Mouse (Mus musculus): ENCODE data around the gene Tmem95. TPM values are rescaled to one million over a fixed set of nuclear protein-coding genes. Genes with fewer than 3 reads are reported as not detected.

Tmem95 gene
- polyA plus RNA-seq, 1 experiment from 2014 or later: not detected

DNA sequence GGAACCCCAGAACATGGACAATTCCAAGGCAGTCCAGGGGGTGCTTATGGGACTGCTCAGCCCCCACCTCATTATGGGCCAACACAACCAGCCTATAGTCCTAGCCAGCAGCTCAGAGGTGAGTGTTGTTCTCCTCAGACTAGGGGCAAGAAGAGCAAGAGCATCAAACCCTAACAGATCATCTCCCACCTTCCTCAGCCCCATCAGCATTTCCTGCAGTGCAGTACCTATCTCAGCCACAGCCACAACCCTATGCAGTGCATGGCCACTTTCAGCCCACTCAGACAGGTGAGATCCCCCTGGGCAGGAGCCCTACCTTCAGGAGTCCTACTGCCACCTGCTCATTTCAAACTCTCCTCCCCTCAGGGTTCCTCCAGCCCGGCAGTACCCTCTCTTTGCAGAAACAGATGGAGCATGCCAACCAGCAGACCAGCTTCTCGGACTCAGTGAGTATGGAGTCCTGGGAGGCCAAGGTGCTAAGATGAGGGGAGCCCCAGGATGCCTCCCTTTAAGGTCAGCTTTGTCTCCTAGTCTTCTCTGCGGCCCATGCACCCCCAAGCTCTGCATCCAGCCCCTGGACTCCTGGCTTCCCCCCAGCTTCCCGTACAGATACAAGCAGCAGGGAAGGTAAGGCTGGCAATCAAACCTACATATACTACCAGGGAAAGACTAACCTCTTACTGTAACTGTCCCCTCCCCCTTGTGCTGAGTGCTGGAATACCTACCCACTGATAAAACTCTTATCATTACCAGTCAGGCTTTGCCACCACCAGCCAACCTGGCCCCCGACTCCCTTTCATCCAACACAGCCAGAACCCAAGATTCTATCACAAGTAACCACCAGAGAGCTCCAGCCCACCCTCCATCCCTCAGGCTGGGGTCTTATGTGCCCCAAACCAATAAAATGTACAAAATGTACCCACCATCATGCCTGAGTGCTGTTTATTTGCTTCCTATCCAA is 38.1 kb upstream of the Tmem95 start:
- peak; percentile 76 for DNase-seq (ENCODE audit: low spot score)
- Histone ChIP-seq H3K36me3 (peaks cover 75% of the 10 kb centered on the region), H3K27ac (peak overlapping the region; percentile 31)

DNA sequence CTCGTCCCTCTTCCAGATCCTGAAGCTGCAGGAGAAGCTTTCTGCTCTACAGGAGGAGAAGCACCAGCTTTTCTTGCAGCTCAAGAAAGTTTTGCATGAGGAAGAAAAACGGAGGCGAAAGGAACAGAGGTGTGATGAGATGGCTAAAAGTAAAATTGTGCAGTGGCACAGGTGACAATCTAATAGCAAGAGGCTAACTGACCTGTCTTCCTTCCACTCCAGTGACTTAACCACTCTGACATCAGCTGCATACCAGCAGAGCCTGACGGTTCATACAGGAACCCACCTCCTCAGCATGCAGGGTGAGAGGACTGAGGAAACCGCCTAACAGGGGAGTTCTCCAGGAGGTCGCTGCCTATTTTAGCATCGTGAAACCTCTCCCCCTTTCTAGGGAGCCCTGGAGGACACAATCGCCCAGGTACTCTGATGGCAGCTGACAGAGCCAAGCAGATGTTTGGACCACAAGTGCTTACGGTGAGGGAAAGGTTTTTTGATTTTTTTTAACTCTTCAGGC is 37.2 kb upstream of the Tmem95 start:
- Histone ChIP-seq H3K36me3 (peaks cover 85% of the 10 kb centered on the region), H3K4me3 (peak overlapping the region; percentile 91), H3K9me3 (no peaks in the 10 kb centered on the region), H3K27me3 (ENCODE audit: insufficient read depth, poor library complexity, severe bottlenecking) (no peaks in the 10 kb centered on the region), H3K27ac (peak overlapping the region; percentile 97), H3K4me1 (peaks cover 55% of the 10 kb centered on the region)
- 37% methylated on average over 9 of the region's 9 CpGs for WGBS
- DNase-seq (ENCODE audit: low spot score): peak; percentile 74

More for the DNA sequence above, 38.1 kb upstream of the Tmem95 start:
- Histone ChIP-seq H3K4me3 (peak overlapping the region; percentile 91), H3K9me3 (no peaks in the 10 kb centered on the region), H3K27me3 (ENCODE audit: insufficient read depth, poor library complexity, severe bottlenecking) (no peaks in the 10 kb centered on the region), H3K4me1 (peaks cover 55% of the 10 kb centered on the region)
- 62% methylated on average over 5 of the region's 5 CpGs for WGBS

DNA sequence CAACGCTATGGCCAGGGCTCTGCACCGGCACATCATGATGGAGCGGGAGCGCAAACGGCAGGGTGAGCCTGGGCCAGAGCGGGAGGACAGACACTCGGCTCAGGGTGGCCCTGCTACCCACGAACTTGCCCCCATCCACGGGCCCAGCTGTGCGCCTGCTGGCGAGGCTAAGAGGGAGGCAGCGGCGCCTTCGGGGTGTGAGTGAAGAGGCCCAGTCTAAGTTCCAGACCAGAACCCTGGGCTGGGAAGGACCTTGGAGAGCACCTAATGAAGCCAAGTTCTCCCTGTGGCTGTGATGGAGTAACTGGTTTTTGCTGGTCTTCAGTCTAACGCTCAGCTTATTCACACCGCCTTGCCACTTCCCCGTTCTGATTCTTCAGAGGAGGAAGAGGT is 36.5 kb upstream of the Tmem95 start:
- WGBS: 2% methylated on average over 17 of the region's 17 CpGs
- no peaks in the 10 kb centered on the region for H3K27me3 ChIP-seq (ENCODE audit: insufficient read depth, poor library complexity, severe bottlenecking)
- peak overlapping the region; percentile 91 for H3K4me3 ChIP-seq
- peak overlapping the region; percentile 97 for H3K27ac ChIP-seq
- no peaks in the 10 kb centered on the region for H3K9me3 ChIP-seq
- peak; percentile 81 for DNase-seq (ENCODE audit: low spot score)
- peaks cover 51% of the 10 kb centered on the region for H3K4me1 ChIP-seq
- H3K36me3 ChIP-seq: peaks cover 88% of the 10 kb centered on the region

DNA sequence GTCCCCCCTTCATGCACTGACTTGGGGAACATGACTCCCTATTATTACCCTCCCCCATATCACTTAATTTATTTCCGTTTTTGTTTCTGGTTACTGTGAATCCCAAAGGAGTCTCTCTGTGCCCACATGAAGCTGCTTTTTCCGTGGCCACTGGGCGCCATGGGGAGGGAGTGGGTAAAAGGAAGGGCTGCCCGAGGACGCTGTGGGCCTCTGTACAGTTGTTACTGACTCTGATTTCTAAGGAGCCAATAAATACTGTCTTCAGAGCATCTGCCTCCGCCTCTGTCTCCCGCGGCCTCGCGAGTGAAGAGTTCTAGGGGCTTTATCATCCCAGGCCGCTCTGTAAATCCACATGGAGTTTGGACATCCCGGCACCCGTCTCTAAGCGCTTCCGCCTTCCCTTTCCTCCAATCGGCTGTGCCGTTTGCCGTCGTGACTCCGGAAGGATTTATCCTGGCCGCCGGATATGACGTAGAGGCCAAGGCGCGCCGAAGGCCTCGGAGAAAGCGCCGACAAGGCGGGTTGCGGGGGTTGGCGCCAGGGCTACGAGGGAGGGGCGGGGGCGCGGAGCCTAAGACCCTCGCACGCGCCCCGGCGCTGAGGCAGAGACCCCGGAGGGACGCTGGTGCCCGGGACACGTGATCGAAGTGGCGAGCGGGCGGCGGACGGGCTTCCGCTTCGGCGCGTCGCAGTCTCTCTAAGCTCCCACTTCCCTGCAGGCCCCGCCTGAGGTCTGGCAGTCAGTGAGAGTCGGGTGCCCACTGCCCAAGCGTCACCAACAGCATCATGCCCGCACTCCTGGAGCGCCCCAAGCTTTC is 35.9 kb upstream of the Tmem95 start, which contains the start of gene Gps2:
Gps2 (plus strand) TSS at position 335 of the 818 bp plus-strand sequence.
- peaks cover 88% of the 10 kb centered on the region for H3K36me3 ChIP-seq
- peak within 1 kb of the TSS; percentile 97 for H3K27ac ChIP-seq
- H3K9me3 ChIP-seq: no peaks in the 10 kb centered on the region
- peak within 1 kb of the TSS; percentile 91 for H3K4me3 ChIP-seq
- peaks cover 45% of the 10 kb centered on the region for H3K4me1 ChIP-seq
- H3K27me3 ChIP-seq (ENCODE audit: insufficient read depth, poor library complexity, severe bottlenecking): no peaks in the 10 kb centered on the region
- WGBS: 1% methylated on average over 61 of the region's 61 CpGs
- DNase-seq (ENCODE audit: low spot score): peak; percentile 96

DNA sequence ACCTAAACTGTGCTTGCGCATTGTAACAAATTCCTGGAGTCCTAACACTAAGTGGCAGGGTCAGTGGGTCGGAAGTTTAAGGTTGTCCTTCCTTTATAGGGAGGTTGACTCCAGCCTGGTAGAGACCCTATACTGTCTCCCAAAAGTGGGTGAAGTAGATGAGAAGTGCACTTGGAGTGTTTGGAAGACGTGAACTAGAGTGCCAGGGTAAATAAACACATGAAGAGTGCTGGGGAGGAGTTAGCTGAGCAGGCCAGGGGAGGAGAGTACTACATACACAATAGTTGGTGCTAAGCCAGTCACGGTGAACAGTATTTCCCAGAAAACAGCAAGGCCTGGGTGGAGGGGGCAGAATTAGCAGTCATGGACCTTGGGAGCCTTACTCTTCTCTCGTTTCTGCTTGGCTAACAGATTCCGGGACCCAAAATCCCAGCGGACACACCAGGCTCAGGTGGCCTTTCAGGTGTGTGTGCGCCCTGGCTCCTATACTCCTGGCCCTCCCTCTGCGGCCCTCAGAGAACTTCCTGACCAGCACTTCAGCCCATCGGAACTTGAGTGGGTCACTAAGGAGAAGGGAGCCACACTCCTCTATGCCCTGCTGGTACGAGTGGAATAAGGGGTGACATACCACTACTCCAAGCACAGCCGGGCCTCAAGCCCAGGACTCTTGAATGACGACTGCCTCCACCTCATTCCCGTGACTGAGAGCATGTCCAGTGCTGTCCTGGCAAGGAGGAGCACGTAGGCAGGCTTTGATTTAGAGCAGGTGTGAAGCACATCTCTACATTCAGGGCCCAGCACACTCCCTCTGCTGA is 35.1 kb upstream of the Tmem95 start:
- peaks cover 42% of the 10 kb centered on the region for H3K4me1 ChIP-seq
- H3K4me3 ChIP-seq: peak overlapping the region; percentile 91
- 79% methylated on average over 15 of the region's 15 CpGs for WGBS
- H3K27me3 ChIP-seq (ENCODE audit: insufficient read depth, poor library complexity, severe bottlenecking): no peaks in the 10 kb centered on the region
- peaks cover 88% of the 10 kb centered on the region for H3K36me3 ChIP-seq
- DNase-seq (ENCODE audit: low spot score): no peak
- H3K9me3 ChIP-seq: no peaks in the 10 kb centered on the region
- H3K27ac ChIP-seq: peak overlapping the region; percentile 97

DNA sequence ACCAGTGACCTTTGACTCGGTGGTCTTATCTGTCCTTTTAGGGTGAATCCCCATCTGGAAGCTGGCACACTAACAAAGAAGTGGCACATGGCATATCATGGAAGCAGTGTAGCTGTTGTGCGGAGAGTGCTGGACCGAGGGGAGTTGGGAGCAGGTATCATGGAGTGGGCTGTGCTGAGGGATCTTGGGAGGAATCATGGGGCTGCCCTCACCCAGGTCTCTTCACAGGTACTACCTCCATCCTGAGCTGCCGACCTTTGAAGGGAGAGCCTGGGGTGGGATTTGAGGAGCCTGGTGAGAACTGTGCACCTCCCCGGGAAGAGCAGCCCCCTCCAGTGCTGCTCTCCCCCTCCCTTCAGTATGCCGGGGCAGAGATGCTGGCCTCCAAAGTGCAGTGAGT is 33.9 kb upstream of the Tmem95 start:
- H3K27me3 ChIP-seq (ENCODE audit: insufficient read depth, poor library complexity, severe bottlenecking): no peaks in the 10 kb centered on the region
- H3K4me3 ChIP-seq: no peak overlapping the region
- H3K27ac ChIP-seq: no peak overlapping the region
- peak; percentile 63 for DNase-seq (ENCODE audit: low spot score)
- H3K36me3 ChIP-seq: peaks cover 88% of the 10 kb centered on the region
- 88% methylated on average over 6 of the region's 6 CpGs for WGBS
- no peaks in the 10 kb centered on the region for H3K9me3 ChIP-seq
- peaks cover 35% of the 10 kb centered on the region for H3K4me1 ChIP-seq

DNA sequence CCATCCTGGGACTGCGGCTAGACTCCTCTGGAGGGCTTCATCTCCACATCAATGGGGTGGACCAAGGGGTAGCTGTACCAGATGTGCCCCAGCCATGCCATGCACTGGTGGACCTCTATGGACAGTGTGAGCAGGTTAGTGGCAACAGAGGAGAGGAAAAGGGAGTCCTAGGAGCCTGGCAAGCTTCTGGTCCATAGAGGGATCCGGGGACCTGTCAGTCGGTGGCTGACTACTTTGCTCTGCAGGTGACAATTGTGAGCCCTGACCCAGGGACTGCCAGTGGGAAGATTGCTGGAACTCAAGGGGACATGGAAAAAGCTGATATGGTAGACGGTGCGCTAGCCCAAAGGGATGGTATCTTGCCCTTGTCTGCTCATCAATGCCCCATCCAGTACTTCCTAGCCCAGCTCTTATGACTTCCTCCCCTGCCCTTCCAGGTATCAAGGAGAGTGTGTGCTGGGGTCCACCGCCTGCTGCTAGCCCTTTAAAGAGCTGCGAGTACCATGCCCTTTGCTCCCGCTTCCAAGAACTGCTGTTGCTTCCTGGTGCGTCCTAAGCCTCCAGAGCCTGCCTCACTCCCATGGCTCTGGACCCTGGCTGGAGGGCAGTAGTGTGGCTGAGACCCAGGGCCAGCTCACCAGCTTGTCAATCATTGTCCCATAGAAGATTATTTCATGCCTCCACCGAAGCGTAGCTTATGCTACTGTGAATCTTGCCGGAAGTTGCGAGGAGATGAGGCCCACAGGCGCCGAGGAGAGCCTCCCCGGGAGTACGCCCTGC is 33.2 kb upstream of the Tmem95 start:
- Histone ChIP-seq H3K4me1 (peaks cover 28% of the 10 kb centered on the region), H3K9me3 (no peaks in the 10 kb centered on the region), H3K27ac (no peak overlapping the region), H3K36me3 (peaks cover 88% of the 10 kb centered on the region), H3K4me3 (no peak overlapping the region), H3K27me3 (ENCODE audit: insufficient read depth, poor library complexity, severe bottlenecking) (no peaks in the 10 kb centered on the region)
- DNase-seq (ENCODE audit: low spot score): peak; percentile 73
- 92% methylated on average over 17 of the region's 17 CpGs for whole genome bisulfite sequencing

DNA sequence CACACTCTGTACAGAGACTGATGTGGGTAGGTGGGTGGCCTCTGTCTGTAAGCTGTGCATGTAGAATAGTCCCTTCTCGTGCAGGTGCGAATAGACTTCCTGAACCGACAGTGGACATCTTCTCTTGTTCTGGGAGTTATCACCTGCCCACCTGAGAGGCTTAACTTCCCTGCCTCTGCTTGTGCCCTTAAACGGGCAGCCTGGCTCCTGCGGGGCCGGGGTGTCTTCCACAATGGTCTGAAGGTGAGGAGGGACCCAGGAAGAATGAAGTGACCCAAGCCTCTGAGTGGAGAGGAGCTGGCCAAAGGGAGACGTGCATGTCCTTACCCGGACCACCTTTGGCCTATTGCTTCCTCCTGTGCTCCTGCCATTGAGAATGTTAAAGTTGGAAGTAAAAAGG is 32.4 kb upstream of the Tmem95 start:
- peak; percentile 61 for DNase-seq (ENCODE audit: low spot score)
- Histone ChIP-seq H3K27ac (no peak overlapping the region), H3K36me3 (peaks cover 88% of the 10 kb centered on the region), H3K27me3 (ENCODE audit: insufficient read depth, poor library complexity, severe bottlenecking) (no peaks in the 10 kb centered on the region), H3K9me3 (no peaks in the 10 kb centered on the region), H3K4me1 (peaks cover 20% of the 10 kb centered on the region), H3K4me3 (no peak overlapping the region)
- 90% methylated on average over 8 of the region's 8 CpGs for WGBS

DNA sequence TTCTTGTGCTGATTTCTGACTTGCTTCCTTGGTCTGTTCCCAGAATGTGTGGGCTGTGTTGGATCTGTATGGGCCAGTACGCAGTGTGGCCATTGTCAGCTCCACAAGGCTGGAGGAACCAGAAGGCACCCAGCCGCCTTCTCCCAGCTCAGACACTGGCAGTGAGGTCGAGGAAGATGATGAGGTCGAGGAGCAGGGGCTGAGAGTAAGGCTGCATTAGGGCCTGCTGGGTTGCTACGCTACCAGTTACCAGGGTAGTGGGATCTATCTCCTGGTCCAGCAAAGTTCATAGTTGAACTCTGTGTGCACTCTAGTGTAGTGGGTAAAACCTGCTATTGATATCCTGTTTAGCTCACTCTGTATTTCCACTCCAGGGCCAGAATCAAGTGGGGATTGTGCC is 31.4 kb upstream of the Tmem95 start:
- Histone ChIP-seq H3K27ac (no peak overlapping the region), H3K36me3 (peaks cover 93% of the 10 kb centered on the region)
- WGBS: 82% methylated on average over 5 of the region's 5 CpGs

DNA sequence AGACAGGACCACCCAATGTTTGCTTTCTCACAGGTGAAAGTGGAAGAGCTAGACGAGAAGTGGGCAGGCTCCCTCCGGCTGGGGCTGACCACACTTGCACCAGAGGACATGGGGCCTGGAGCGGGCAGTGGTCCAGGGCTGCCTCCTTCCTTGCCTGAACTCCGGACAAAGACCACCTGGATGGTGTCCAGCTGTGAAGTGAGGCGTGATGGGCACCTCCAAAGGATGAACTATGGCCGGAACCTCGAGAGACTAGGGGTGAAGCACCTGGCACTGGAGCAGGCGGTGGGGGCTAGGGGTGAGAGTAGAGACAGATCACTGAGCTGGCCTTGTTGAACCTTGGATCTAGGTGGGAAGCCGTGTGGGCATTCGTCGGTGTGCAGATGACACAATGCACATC is 30.8 kb upstream of the Tmem95 start:
- H3K4me3 ChIP-seq: no peak overlapping the region
- whole genome bisulfite sequencing: 90% methylated on average over 11 of the region's 11 CpGs
- no peak overlapping the region for H3K27ac ChIP-seq
- H3K4me1 ChIP-seq: peaks cover 8% of the 10 kb centered on the region
- no peaks in the 10 kb centered on the region for H3K9me3 ChIP-seq
- no peak for DNase-seq (ENCODE audit: low spot score)
- H3K36me3 ChIP-seq: peaks cover 98% of the 10 kb centered on the region
- H3K27me3 ChIP-seq (ENCODE audit: insufficient read depth, poor library complexity, severe bottlenecking): no peaks in the 10 kb centered on the region

More for the DNA sequence above, 31.4 kb upstream of the Tmem95 start:
- no peaks in the 10 kb centered on the region for H3K9me3 ChIP-seq
- H3K4me1 ChIP-seq: peaks cover 10% of the 10 kb centered on the region
- H3K27me3 ChIP-seq (ENCODE audit: insufficient read depth, poor library complexity, severe bottlenecking): no peaks in the 10 kb centered on the region
- DNase-seq (ENCODE audit: low spot score): no peak
- no peak overlapping the region for H3K4me3 ChIP-seq

DNA sequence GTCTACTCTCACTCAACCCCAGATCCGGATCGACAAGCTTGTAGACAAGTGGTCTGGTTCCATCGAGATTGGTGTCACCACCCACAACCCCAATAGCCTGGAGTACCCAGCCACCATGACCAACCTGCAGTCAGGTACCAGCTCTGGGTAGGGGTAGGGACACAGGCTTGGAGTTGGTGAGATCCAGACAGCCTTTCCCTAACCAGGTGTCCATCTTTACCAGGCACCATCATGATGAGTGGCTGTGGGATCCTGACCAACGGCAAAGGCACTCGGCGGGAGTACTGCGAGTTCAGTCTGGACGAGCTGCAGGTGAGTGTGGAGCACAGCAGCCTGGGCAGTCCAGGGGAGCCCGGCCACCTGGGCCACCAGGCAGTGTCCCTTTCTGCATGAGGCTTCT is 26.5 kb upstream of the Tmem95 start:
- WGBS: 94% methylated on average over 9 of the region's 9 CpGs
- Histone ChIP-seq H3K27ac (no peak overlapping the region), H3K27me3 (ENCODE audit: insufficient read depth, poor library complexity, severe bottlenecking) (no peaks in the 10 kb centered on the region), H3K9me3 (no peaks in the 10 kb centered on the region), H3K4me3 (no peak overlapping the region), H3K4me1 (peaks cover 28% of the 10 kb centered on the region), H3K36me3 (peaks cover 61% of the 10 kb centered on the region)
- DNase-seq (ENCODE audit: low spot score): no peak

All from heart, embryonic 10.5 days (tissue).